Mouse (Mus musculus) adrenal gland, postnatal 25 days (tissue): Measurements from ENCODE around the gene Tmem60. TPM values are rescaled to one million over a fixed set of nuclear protein-coding genes. Genes with fewer than 3 reads are reported as not detected.

Source experiments
- DNase-seq: peaks from one replicate; pipeline ENCODE4 v3.0.0; 2021; ENCODE audit warnings: mixed read lengths
- total RNA-seq: library from RNA; stranded (reverse); gene quantifications from 2 replicates; pipeline ENCODE4 v1.2.3, GENCODE M21; 2021

The Tmem60 gene
- total RNA-seq, 1 experiment from 2014 or later = 24.6 TPM

DNA sequence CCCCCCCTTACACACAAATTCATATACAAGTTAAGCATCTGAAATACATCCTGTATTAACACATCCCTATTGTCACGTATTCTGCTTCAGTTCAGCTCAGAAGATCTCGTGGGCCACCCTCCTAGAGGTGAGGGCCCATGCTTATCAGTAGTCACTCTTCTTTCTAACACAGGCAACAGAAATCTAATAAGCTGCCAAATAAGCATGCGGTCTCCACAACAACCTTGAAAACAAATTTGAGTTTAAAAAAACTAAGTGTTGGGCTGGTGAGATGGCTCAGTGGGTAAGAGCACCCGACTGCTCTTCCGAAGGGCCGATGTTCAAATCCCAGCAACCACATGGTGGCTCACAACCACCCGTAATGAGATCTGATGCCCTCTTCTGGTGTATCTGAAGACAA, 24.2 kb downstream of the Tmem60 start:
- no peak for DNase-seq

DNA sequence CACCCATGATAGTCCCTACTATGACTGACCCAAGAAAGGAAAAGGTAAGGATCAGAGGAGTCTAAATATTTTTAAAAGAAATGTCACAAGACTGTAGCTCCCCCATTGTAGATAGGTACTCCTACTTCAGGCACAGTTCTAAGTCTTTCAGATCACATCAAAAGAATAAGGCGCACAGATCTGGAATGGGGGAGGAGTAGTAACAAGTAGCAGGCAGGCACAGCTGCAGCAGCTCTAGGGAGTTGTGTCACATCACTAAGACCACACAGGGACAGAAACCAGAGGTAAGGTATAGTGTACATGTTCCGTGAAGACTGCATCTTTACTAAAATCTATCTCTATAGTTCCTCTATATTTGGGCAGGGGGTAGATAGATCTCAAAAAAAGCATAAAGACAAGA, 29.8 kb downstream of the Tmem60 start:
- no peak for DNase-seq

DNA sequence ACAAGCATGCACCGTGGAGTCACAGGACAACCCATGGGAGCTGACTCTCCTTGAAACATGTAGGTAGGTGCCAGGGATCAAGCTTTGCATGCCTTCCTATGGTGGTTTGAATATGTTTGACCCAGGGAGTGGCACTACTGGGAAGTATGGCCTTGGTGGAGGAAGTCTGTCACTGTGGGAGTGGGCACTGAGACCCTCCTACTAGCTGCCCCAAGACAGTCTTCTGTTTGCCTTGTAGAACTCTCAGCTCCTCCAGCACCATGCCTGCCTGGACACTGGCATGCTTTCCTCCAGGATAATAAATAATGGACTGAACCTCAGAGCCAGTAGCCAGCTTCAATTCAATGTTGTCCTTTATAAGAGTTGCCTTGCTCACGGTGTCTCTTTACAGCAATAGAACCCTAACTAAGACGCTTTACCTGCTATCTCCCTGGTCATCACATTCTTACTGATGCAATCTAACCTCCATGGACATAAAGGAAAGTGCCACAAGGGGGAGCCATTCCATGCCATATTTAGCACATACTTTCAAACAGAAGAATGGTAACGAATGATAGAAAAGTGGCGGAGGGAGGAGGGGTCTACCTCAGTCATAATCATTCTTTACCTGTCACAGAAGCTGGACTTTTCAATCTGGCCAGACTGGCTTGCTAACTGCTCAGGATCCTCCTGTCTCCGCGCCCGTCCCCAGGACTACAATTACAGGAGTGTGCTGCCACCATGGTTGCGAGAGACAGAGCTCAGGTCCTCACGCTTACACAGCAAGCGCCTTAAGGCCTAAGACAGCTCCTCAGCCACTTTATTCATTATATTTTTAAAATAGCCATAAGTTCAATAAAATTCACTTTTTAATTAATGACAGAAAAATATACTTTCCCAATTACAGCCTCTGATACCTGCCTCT, 31.6 kb downstream of the Tmem60 start:
- DNase-seq = peak; percentile 60

DNA sequence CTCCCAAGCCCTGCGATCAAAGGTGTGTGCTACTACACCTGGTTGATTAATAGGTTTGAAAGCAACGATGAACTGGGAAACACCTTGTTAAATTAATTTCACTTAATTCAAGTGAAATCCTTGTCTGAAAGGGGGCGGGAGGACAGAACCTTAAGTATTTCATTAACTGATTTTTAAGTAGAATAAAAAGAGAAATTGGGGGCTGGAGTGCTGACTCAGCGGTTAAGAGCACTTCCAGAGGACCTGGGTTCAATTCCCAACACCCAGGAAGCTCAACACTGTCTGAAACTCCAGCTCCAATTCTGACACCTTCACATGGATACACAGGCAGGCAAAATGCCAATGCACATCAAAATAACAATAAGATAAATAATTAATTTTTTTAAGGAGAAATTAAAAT, 37.0 kb downstream of the Tmem60 start:
- DNase-seq = no peak

DNA sequence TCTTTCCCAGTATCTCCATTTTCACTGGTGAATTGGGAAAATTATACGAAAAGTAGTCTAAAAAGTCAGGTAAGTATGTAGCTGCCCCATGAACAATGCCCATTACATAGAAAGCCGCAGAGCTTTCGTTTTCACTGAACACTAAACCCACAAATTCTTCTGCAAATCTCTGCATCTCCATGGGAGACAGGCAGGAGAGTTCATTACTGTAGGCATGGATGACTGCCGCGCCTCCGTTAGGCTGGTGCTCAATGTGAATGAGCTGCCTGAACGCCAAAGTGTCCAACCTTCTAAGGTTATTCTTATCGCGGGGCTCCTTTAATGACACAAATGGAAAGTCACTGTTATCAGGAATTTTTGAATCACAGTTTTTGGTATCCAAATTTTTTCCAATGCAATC, 37.6 kb downstream of the Tmem60 start:
- no peak for DNase-seq

DNA sequence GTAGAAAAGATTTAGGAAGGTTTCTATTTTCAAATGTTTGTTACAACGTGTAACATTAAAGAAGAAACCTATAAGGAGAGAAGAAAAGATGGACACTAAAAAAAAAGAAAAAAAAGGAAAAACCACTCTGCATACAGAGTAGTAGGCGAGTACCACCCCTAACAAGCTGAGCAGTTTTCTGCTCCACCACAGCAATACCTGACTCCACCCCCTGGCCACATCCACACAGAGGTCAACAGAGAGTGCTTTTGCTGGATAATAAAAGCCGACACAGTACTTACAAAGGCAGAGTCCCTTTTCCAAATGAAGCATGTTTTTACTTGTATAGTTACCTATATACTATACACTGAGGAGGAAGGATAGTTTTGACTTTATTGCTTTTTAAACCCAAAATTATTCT, 42.6 kb downstream of the Tmem60 start:
- DNase-seq = no peak

DNA sequence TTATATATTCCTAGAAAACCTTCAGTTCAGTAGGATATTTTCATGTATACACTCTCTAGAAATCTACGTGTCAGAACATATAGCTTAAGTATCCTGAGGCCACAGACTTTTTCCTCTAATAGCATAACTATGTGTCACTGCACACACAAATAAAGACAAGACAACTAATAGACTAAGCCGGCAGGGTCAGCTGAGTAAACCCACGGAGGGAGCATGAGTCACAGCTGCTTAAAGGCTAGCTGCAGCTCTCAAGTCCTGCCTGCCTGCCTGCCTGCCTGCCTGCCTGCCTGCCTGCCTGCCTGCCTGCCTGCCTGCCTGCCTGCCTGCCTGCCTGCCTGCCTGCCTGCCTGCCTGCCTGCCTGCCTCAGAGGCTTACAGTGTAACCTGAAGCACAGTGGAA, 43.5 kb downstream of the Tmem60 start:
- peak; percentile 28 for DNase-seq

DNA sequence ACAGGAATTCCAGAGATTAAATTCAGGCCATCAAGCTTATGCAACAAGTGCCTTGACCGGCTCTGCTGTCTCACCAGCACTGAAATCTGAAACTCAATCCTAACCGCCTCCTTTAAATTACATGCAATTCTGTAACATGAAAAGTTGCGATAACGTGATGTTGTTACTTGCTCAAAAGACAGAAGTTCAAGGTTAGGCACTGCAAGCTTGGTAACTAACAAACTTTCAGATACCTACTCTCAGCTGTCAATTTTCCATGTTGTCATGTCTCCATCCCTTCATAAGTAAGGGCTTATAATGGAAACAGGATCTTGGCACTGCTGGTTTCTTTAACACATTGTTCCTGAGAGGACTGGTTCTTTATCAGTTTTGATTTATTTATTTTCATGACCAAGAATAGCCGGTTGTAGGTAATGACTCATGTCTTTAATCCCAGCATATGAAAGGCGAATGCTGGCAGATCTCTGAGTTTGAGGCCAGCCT, 47.7 kb downstream of the Tmem60 start:
- no peak for DNase-seq

DNA sequence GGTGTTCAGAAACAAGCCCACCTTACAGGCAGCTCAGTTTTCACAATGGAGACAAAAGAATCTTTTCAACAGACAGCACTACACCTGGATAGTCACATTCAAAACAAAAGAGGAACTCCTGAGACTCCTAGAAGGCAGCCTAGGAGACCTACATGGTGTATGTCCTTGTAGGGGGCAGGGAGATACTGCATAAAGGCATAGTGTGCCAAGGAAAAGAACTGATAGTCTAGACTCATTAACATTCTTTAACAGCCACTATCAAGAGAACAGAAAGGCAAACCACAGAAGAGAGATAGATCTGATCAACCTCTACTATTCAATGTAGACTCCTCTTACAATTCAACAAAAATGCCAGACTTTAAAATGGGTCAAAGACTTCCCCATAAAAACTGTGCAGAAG, 48.4 kb downstream of the Tmem60 start:
- no peak for DNase-seq

DNA sequence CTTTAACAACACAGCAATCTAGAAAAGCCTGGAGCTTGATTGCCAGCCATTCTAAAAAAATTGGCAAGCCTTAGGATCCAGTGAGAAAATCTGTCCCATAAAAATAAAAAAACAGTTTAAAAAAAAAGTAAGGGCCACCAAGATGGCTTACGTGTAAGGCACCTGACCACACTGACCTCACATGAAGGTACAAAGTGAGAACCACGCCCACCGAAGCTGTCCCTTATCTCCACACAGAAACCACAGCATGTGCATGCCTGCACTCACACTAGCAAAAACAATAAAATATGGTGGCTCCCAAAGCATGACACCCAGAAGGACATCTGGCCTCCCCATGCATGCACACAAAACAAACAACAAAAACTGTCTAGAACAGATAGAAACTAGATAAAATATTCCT, 49.3 kb downstream of the Tmem60 start:
- no peak for DNase-seq

DNA sequence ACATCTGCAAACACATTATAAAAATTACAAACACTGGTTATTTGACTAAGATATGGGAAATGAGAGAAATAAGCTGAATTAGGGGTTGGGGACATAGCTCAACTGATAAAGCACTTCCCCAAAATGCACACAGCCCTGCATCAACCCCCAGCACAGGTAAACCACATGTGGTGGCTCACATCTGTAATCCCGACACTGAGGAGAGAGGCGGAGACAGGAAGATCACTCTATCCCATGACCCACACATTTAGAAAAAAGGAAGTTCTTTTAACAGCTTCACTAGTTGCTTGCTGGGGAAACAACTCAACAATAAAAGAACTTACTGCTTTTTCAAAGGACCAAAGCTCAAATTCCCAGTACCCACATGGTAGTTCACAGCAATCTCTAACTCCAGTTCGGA, 50.6 kb downstream of the Tmem60 start:
- no peak for DNase-seq

DNA sequence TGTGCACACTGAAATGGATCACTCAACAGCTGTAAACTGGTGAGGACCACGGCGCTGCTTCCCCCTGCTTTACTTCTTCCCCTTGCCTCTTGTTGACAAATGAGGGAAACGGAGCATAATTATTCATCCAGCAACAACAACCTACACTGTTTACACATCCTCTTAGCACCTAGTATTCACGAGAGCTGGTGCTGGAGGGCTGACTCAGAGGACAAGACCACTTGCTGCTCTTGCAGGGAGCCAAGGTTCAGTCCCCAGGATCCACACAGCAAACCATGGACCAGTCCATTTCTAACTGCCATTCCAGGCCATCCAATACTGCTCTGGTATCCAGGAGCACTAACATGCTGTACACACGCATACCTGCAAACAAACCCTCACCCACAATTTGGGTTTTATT, 53.9 kb downstream of the Tmem60 start:
- DNase-seq = no peak

Other genes starting within 250 kb of the Tmem60 start
- 9.9 and 14.3 TPM in 2 replicates for gene Phtf2, start 67 bp upstream of the Tmem60 start, total RNA-seq
- 16.1 and 19.3 TPM in 2 replicates for gene Rsbn1l, start 74.2 kb downstream of the Tmem60 start, total RNA-seq
- gene Ptpn12, start 173.7 kb downstream of the Tmem60 start, total RNA-seq = 56.2 and 65.0 TPM in 2 replicates